ENCODE assay signal across 11 mouse cellular contexts in the genomic region with DNA sequence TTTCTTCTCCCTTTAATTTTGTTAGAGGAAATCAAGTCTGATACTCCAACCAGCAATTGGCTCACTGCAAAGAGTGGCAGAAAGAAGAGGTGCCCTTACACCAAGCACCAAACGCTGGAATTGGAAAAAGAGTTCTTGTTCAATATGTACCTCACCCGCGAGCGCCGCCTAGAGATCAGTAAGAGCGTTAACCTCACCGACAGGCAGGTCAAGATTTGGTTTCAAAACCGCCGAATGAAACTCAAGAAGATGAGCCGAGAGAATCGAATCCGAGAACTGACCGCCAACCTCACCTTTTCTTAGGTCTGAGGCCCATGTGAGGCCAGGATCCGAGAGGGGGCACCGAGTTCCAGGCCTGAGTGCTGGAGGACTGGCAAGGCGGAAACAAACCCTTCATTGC. TPM values are rescaled to one million over a fixed set of nuclear protein-coding genes. Genes with fewer than 3 reads are reported as not detected.
DNase-seq lines count a peak whose midpoint lies in the region; TF ChIP-seq lines count a peak whose summit lies in the region.
"Had no signal": no experiment of that assay in that cellular context is flagged by ENCODE, and none has a peak within 500 bp of the region (broad histone marks: within the 10 kb centered on the region; RNA-seq: fewer than 3 reads in every experiment).

No protein-coding gene starts in this region.

- no peaks in the 10 kb centered on the region for H3K36me3 ChIP-seq in kidney, adult 2 months (ENCODE audit: control insufficient read depth, insufficient read depth, low read length)
- H3K36me3 ChIP-seq: heart, embryonic 12.5 days had no signal

- no peaks in the 10 kb centered on the region for H3K4me1 ChIP-seq in kidney, adult 2 months (ENCODE audit: control insufficient read depth, insufficient read depth, low read length)

- 11% methylated on average over 16 of the region's 16 CpGs for WGBS in kidney, adult 2 months

- TF ChIP-seq POLR2A in kidney, adult 2 months (IDR thresholded peaks at IDR 0.05; ENCODE audit: low read depth, low read length) = no peak

- TF ChIP-seq CTCF in layer of hippocampus, adult 2 months (conservative IDR thresholded peaks at IDR 0.05) = peak; percentile 45
- TF ChIP-seq CTCF in kidney, adult 2 months (conservative IDR thresholded peaks at IDR 0.05; ENCODE audit: insufficient read depth, insufficient read length, low read depth, low read length) = no peak; the same call in 1 of the 2 replicates

- H3K4me3 ChIP-seq in layer of hippocampus, adult 2 months = no peak overlapping the region
- H3K4me3 ChIP-seq in kidney, adult 2 months (ENCODE audit: insufficient read depth, low read depth, low read length) = peak overlapping the region; percentile 57
- H3K4me3 ChIP-seq: heart, embryonic 12.5 days had no signal

- H3K27me3 ChIP-seq in kidney, adult 2 months (replicated peaks; ENCODE audit: control insufficient read depth, insufficient read depth, low read length) = no peaks in the 10 kb centered on the region

- no peak for DNase-seq in layer of hippocampus, adult 2 months (ENCODE audit: low spot score in 2 of 2)
- no peak for DNase-seq in layer of hippocampus, postnatal 14 days (ENCODE audit: low spot score in 2 of 2)
- DNase-seq in NIH3T3 (ENCODE audit: low read depth) = peak; percentile 57
- peak; percentile 83 for DNase-seq in kidney, adult 2 months
- peak; percentile 82 for DNase-seq in mesoderm, embryonic 11.5 days (ENCODE audit: low read depth, low spot score)
- no peak for DNase-seq in left cerebral cortex, adult 8-10 months (ENCODE audit: low spot score in 2 of 2)
- DNase-seq in heart, adult 9 months (ENCODE audit: low spot score in 2 of 2) = no peak
- DNase-seq in adrenal gland, postnatal 14 days = no peak
- DNase-seq: cerebellum, postnatal 25 days had no signal

- H3K27ac ChIP-seq in layer of hippocampus, adult 2 months = no peak overlapping the region
- peak overlapping the region; percentile 93 for H3K27ac ChIP-seq in kidney, adult 2 months (ENCODE audit: insufficient read depth, low read depth, low read length)
- H3K27ac ChIP-seq: macrophage had no signal

RNA-seq across cellular contexts. Expression of a gene that starts 2.3 kb away (rescaled TPM):
- total RNA-seq in layer of hippocampus, adult 2 months (2021) = not detected
- not detected for total RNA-seq in layer of hippocampus, postnatal 14 days (2021)
- polyA plus RNA-seq in kidney, adult 2 months (2012; rRNA removed) = 7.6 and 7.9 TPM in 2 replicates
- total RNA-seq in left cerebral cortex, adult 8-10 months (2022) = not detected
- 0.71 TPM in 1 of 2 replicates, not detected in the other for total RNA-seq in adrenal gland, postnatal 14 days (2021)
- polyA plus RNA-seq: heart, embryonic 12.5 days; macrophage had no signal

RNA-seq across cellular contexts. Expression of a gene that starts 3.5 kb away (rescaled TPM):
- not detected for total RNA-seq in layer of hippocampus, adult 2 months (2021)
- not detected for total RNA-seq in layer of hippocampus, postnatal 14 days (2021)
- 23.9 and 26.0 TPM in 2 replicates for polyA plus RNA-seq in kidney, adult 2 months (2012; rRNA removed)
- total RNA-seq in left cerebral cortex, adult 8-10 months (2022) = not detected
- total RNA-seq in adrenal gland, postnatal 14 days (2021) = 3.8 and 5.8 TPM in 2 replicates
- polyA plus RNA-seq: macrophage had no signal

RNA-seq across cellular contexts. Expression of a gene that starts 10.3 kb away (rescaled TPM):
- not detected for total RNA-seq in layer of hippocampus, adult 2 months (2021)
- total RNA-seq in layer of hippocampus, postnatal 14 days (2021) = not detected
- polyA plus RNA-seq in kidney, adult 2 months (2012; rRNA removed) = 45.8 and 46.2 TPM in 2 replicates
- not detected for total RNA-seq in left cerebral cortex, adult 8-10 months (2022)
- 24.6 and 24.9 TPM in 2 replicates for total RNA-seq in adrenal gland, postnatal 14 days (2021)
- polyA plus RNA-seq: macrophage had no signal

RNA-seq across cellular contexts. Expression of a gene that starts 14.7 kb away (rescaled TPM):
- not detected for total RNA-seq in layer of hippocampus, adult 2 months (2021)
- total RNA-seq in layer of hippocampus, postnatal 14 days (2021) = not detected
- 2.1 and 2.8 TPM in 2 replicates for polyA plus RNA-seq in kidney, adult 2 months (2012; rRNA removed)
- not detected for total RNA-seq in left cerebral cortex, adult 8-10 months (2022)
- not detected in 2 replicates for total RNA-seq in adrenal gland, postnatal 14 days (2021)
- polyA plus RNA-seq: heart, embryonic 12.5 days; macrophage had no signal

RNA-seq across cellular contexts. Expression of a gene that starts 17.7 kb away (rescaled TPM):
- not detected for total RNA-seq in layer of hippocampus, adult 2 months (2021)
- not detected for total RNA-seq in layer of hippocampus, postnatal 14 days (2021)
- 10.2 and 10.7 TPM in 2 replicates for polyA plus RNA-seq in kidney, adult 2 months (2012; rRNA removed)
- total RNA-seq in left cerebral cortex, adult 8-10 months (2022) = not detected
- total RNA-seq in adrenal gland, postnatal 14 days (2021) = 0.85 and 0.98 TPM in 2 replicates
- polyA plus RNA-seq: macrophage had no signal

Comparison
In these comparisons a context has a peak if more than half of its experiments do, and no peak if none do; other contexts are left out.
1. DNase-seq: peak in NIH3T3 (single experiment), kidney, adult 2 months (single experiment) and mesoderm, embryonic 11.5 days (single experiment); none in layer of hippocampus, adult 2 months (0 of 2), layer of hippocampus, postnatal 14 days (0 of 2), left cerebral cortex, adult 8-10 months (0 of 2), heart, adult 9 months (0 of 2) and adrenal gland, postnatal 14 days (single experiment).
2. RNA of a gene that starts 10.3 kb away (total RNA-seq): 24.6 to 24.9 TPM in adrenal gland, postnatal 14 days; not detected in layer of hippocampus, postnatal 14 days, not detected in layer of hippocampus, adult 2 months and not detected in left cerebral cortex, adult 8-10 months; every median in the first group is over 10 times any median in the second.